Mouse (Mus musculus) heart, embryonic 13.5 days (tissue): ENCODE data around the gene Ulk4. TPM values are rescaled to one million over a fixed set of nuclear protein-coding genes. Genes with fewer than 3 reads are reported as not detected.

Experiments
- ATAC-seq: fragments of 200-750 bp; cut with Nextera tagmentation; 2 replicates; pipeline ENCODE4 v1.8.0; 2017; ENCODE audit warnings: moderate TSS enrichment; ENCODE audit not compliant: insufficient number of reproducible peaks, low FRiP score, low TSS enrichment; ENCODE audit errors: extremely low read depth
- H3K27ac ChIP-seq: fragments of 300-500 bp; sonication (generic); replicated peaks from 2 replicates; pipeline ENCODE4 v1.5.1; 2015; ENCODE audit warnings: moderate library complexity, mild to moderate bottlenecking, inconsistent platforms
- H3K27me3 ChIP-seq: fragments of 300-500 bp; sonication (generic); replicated peaks from 2 replicates; pipeline ENCODE4 v1.6.1; 2015; ENCODE audit warnings: mild to moderate bottlenecking, inconsistent platforms
- H3K36me3 ChIP-seq: fragments of 300-500 bp; sonication (generic); 2 replicates; pipeline ENCODE4 v1.6.1; 2015; ENCODE audit warnings: mild to moderate bottlenecking, inconsistent platforms
- H3K4me1 ChIP-seq: fragments of 300-500 bp; sonication (generic); 2 replicates; pipeline ENCODE4 v1.6.1; 2015; ENCODE audit warnings: inconsistent platforms
- H3K4me2 ChIP-seq: fragments of 300-500 bp; sonication (generic); 2 replicates; pipeline ENCODE4 v1.6.1; 2015; ENCODE audit warnings: inconsistent platforms, mild to moderate bottlenecking, moderate library complexity
- H3K4me3 ChIP-seq: fragments of 300-500 bp; sonication (generic); 2 replicates; pipeline ENCODE4 v1.5.1; 2015; ENCODE audit warnings: moderate library complexity, mild to moderate bottlenecking, inconsistent platforms
- H3K9ac ChIP-seq: fragments of 300-500 bp; sonication (generic); 2 replicates; pipeline ENCODE4 v1.6.1; 2015; ENCODE audit warnings: inconsistent platforms, mild to moderate bottlenecking, moderate library complexity
- H3K9me3 ChIP-seq: fragments of 300-500 bp; sonication (generic); 2 replicates; pipeline ENCODE4 v1.6.1; 2016; ENCODE audit warnings: inconsistent platforms
- WGBS: fragments of 180-500 bp; shearing (Covaris S2); methylation state at CpG from one replicate; pipeline ENCODE4 v1.1.7; 2015; ENCODE audit warnings: mixed read lengths; 5-methylcytosine and 5-hydroxymethylcytosine counted together
- polyA plus RNA-seq: library from polyadenylated mRNA; unstranded; fragments of >200 nt; fragmentation: Nextera tagmentation; extraction: Ambion mirVana; gene quantifications from 2 replicates; pipeline ENCODE4 v1.2.1, GENCODE M21; 2015

Ulk4 gene
- polyA plus RNA-seq, 1 experiment from 2014 or later, result 95.9 TPM

- Histone ChIP-seq H3K4me1 (no peaks in the 10 kb centered on the region), H3K9ac (no peak overlapping the region), H3K4me2 (no peak overlapping the region), H3K36me3 (no peaks in the 10 kb centered on the region), H3K9me3 (no peaks in the 10 kb centered on the region), H3K4me3 (no peak overlapping the region), H3K27ac (no peak overlapping the region), H3K27me3 (no peaks in the 10 kb centered on the region)
- WGBS, result 69% methylated on average over 2 of the region's 2 CpGs
- no peak for ATAC-seq
Measured at GRCm38 (mm10) chr9:121129533-121129932, 147.5 kb downstream of the Ulk4 start.

GRCm38 (mm10) chr9:121128934-121129333 is 148.1 kb downstream of the Ulk4 start:
- H3K4me1 ChIP-seq, result no peaks in the 10 kb centered on the region
- H3K9me3 ChIP-seq, result no peaks in the 10 kb centered on the region
- no peaks in the 10 kb centered on the region for H3K36me3 ChIP-seq
- no peak for ATAC-seq
- no peaks in the 10 kb centered on the region for H3K27me3 ChIP-seq
- H3K27ac ChIP-seq, result no peak overlapping the region
- no peak overlapping the region for H3K4me3 ChIP-seq
- no peak overlapping the region for H3K4me2 ChIP-seq
- H3K9ac ChIP-seq, result no peak overlapping the region
- 82% methylated on average over 8 of the region's 8 CpGs for WGBS

- Histone ChIP-seq H3K9ac (no peak overlapping the region), H3K9me3 (no peaks in the 10 kb centered on the region), H3K4me2 (no peak overlapping the region), H3K27ac (no peak overlapping the region), H3K27me3 (no peaks in the 10 kb centered on the region), H3K4me1 (peaks cover 4% of the 10 kb centered on the region; the same call in 1 of the 2 replicates), H3K4me3 (no peak overlapping the region), H3K36me3 (no peaks in the 10 kb centered on the region)
- WGBS, result 71% methylated on average over 2 of the region's 2 CpGs
- no peak for ATAC-seq
Measured at GRCm38 (mm10) chr9:121127025-121127424, 150.0 kb downstream of the Ulk4 start.

- no peak overlapping the region for H3K4me3 ChIP-seq
- H3K27me3 ChIP-seq, result no peaks in the 10 kb centered on the region
- H3K36me3 ChIP-seq, result no peaks in the 10 kb centered on the region
- WGBS, result 77% methylated on average over 8 of the region's 8 CpGs
- H3K27ac ChIP-seq, result no peak overlapping the region
- no peak overlapping the region for H3K4me2 ChIP-seq
- peaks cover 14% of the 10 kb centered on the region for H3K4me1 ChIP-seq
- ATAC-seq, result no peak
- no peaks in the 10 kb centered on the region for H3K9me3 ChIP-seq
- H3K9ac ChIP-seq, result no peak overlapping the region
Measured at GRCm38 (mm10) chr9:121124705-121125104, 152.3 kb downstream of the Ulk4 start.

GRCm38 (mm10) chr9:121122039-121122438 is 155.0 kb downstream of the Ulk4 start:
- Histone ChIP-seq H3K27ac (no peak overlapping the region), H3K27me3 (no peaks in the 10 kb centered on the region), H3K9ac (no peak overlapping the region), H3K9me3 (no peaks in the 10 kb centered on the region), H3K4me2 (no peak overlapping the region), H3K4me1 (peaks cover 18% of the 10 kb centered on the region), H3K4me3 (no peak overlapping the region), H3K36me3 (no peaks in the 10 kb centered on the region)
- WGBS, result 35% methylated on average over 5 of the region's 5 CpGs
- ATAC-seq, result no peak

GRCm38 (mm10) chr9:121117936-121118335 is 159.1 kb downstream of the Ulk4 start:
- Histone ChIP-seq H3K4me1 (peaks cover 18% of the 10 kb centered on the region), H3K9me3 (no peaks in the 10 kb centered on the region), H3K27ac (no peak overlapping the region), H3K4me2 (no peak overlapping the region), H3K4me3 (no peak overlapping the region), H3K27me3 (no peaks in the 10 kb centered on the region), H3K9ac (no peak overlapping the region), H3K36me3 (no peaks in the 10 kb centered on the region)
- 60% methylated on average over 4 of the region's 4 CpGs for WGBS
- ATAC-seq, result no peak

GRCm38 (mm10) chr9:121112131-121112530 is 164.9 kb downstream of the Ulk4 start:
- Histone ChIP-seq H3K4me2 (no peak overlapping the region), H3K4me3 (no peak overlapping the region), H3K4me1 (peaks cover 10% of the 10 kb centered on the region; the same call in 1 of the 2 replicates), H3K9ac (no peak overlapping the region), H3K27ac (no peak overlapping the region), H3K36me3 (no peaks in the 10 kb centered on the region), H3K27me3 (peaks cover 8% of the 10 kb centered on the region), H3K9me3 (no peaks in the 10 kb centered on the region)
- 43% methylated on average over 1 of the region's 1 CpGs for WGBS
- no peak for ATAC-seq

- Histone ChIP-seq H3K4me1 (peaks cover 10% of the 10 kb centered on the region; the same call in 1 of the 2 replicates), H3K27ac (no peak overlapping the region), H3K9ac (no peak overlapping the region), H3K4me3 (no peak overlapping the region), H3K4me2 (no peak overlapping the region), H3K27me3 (peaks cover 23% of the 10 kb centered on the region), H3K36me3 (no peaks in the 10 kb centered on the region), H3K9me3 (no peaks in the 10 kb centered on the region)
- 20% methylated on average over 10 of the region's 10 CpGs for WGBS
- ATAC-seq, result no peak
Measured at GRCm38 (mm10) chr9:121108110-121108509, 168.9 kb downstream of the Ulk4 start.

GRCm38 (mm10) chr9:121107643-121108042 is 169.4 kb downstream of the Ulk4 start:
- peaks cover 10% of the 10 kb centered on the region; the same call in 1 of the 2 replicates for H3K4me1 ChIP-seq
- no peak for ATAC-seq
- WGBS, result 61% methylated on average over 5 of the region's 5 CpGs

GRCm38 (mm10) chr9:121107101-121107500 is 169.9 kb downstream of the Ulk4 start:
- H3K9me3 ChIP-seq, result no peaks in the 10 kb centered on the region
- no peaks in the 10 kb centered on the region for H3K36me3 ChIP-seq
- H3K27ac ChIP-seq, result no peak overlapping the region
- H3K4me2 ChIP-seq, result no peak overlapping the region
- WGBS, result 25% methylated on average over 11 of the region's 11 CpGs
- peaks cover 10% of the 10 kb centered on the region; the same call in 1 of the 2 replicates for H3K4me1 ChIP-seq
- ATAC-seq, result no peak
- H3K4me3 ChIP-seq, result no peak overlapping the region
- no peak overlapping the region for H3K9ac ChIP-seq
- peaks cover 23% of the 10 kb centered on the region for H3K27me3 ChIP-seq

More at GRCm38 (mm10) chr9:121107643-121108042, 169.4 kb downstream of the Ulk4 start:
- H3K9ac ChIP-seq, result no peak overlapping the region
- H3K4me2 ChIP-seq, result no peak overlapping the region
- no peaks in the 10 kb centered on the region for H3K9me3 ChIP-seq
- H3K36me3 ChIP-seq, result no peaks in the 10 kb centered on the region
- H3K4me3 ChIP-seq, result no peak overlapping the region
- H3K27me3 ChIP-seq, result peaks cover 23% of the 10 kb centered on the region
- no peak overlapping the region for H3K27ac ChIP-seq

- H3K9me3 ChIP-seq, result 0 out of 2 replicates have a peak, but pooled peaks cover 5% of the 10 kb centered on the region
- H3K27me3 ChIP-seq, result peaks cover 9% of the 10 kb centered on the region; the same call in 1 of the 2 replicates
- no peak overlapping the region for H3K27ac ChIP-seq
- no peak for ATAC-seq
- no peak overlapping the region for H3K4me2 ChIP-seq
- H3K4me1 ChIP-seq, result no peaks in the 10 kb centered on the region
- H3K9ac ChIP-seq, result no peak overlapping the region
- H3K36me3 ChIP-seq, result no peaks in the 10 kb centered on the region
- H3K4me3 ChIP-seq, result no peak overlapping the region
- WGBS, result 81% methylated on average over 10 of the region's 10 CpGs
Measured at GRCm38 (mm10) chr9:121101516-121101915, 175.5 kb downstream of the Ulk4 start.

GRCm38 (mm10) chr9:121099453-121099852 is 177.5 kb downstream of the Ulk4 start:
- H3K27me3 ChIP-seq, result no peaks in the 10 kb centered on the region
- H3K4me2 ChIP-seq, result no peak overlapping the region
- no peak for ATAC-seq
- H3K4me1 ChIP-seq, result no peaks in the 10 kb centered on the region
- 84% methylated on average over 10 of the region's 10 CpGs for WGBS
- peaks cover 12% of the 10 kb centered on the region; the same call in 1 of the 2 replicates for H3K9me3 ChIP-seq
- no peak overlapping the region for H3K27ac ChIP-seq
- H3K9ac ChIP-seq, result no peak overlapping the region
- no peaks in the 10 kb centered on the region for H3K36me3 ChIP-seq
- H3K4me3 ChIP-seq, result no peak overlapping the region
